Mouse (Mus musculus) ES-E14 (cell line): Measurements from ENCODE around the gene Gsto2. TPM values are rescaled to one million over a fixed set of nuclear protein-coding genes. Genes with fewer than 3 reads are reported as not detected.
A peak's percentile ranks its signal among the peaks of the same experiment; 100 is the strongest.

Experiments used
- DNase-seq: peaks from one replicate; pipeline ENCODE4 v3.0.0-alpha.2; 2013; ENCODE audit warnings: low read depth, low spot score
- H3K27ac ChIP-seq: 2 replicates; pipeline ENCODE4 v1.5.1; 2012; ENCODE audit warnings: low read depth, mild to moderate bottlenecking, low read length, moderate library complexity, mixed read lengths; ENCODE audit not compliant: poor library complexity, insufficient read depth, severe bottlenecking
- H3K36me3 ChIP-seq: 2 replicates; pipeline ENCODE4 v1.6.1; 2012; ENCODE audit warnings: mild to moderate bottlenecking, low read length, moderate library complexity, mixed read lengths; ENCODE audit not compliant: control insufficient read depth, poor library complexity, insufficient read depth, severe bottlenecking
- H3K4me1 ChIP-seq, 2 experiments: fragments of 150-350 bp in 1 of 2; sonication (generic) in 1 of 2; 2 replicates each; pipeline ENCODE4 v1.6.1; 2012; ENCODE audit warnings: low read length in 2 of 2, mild to moderate bottlenecking in 1 of 2, mixed read lengths in 1 of 2; ENCODE audit not compliant: control insufficient read depth in 2 of 2, insufficient read depth in 2 of 2, poor library complexity in 1 of 2
- H3K4me3 ChIP-seq, 2 experiments: fragments of 150-350 bp in 1 of 2; sonication (generic) in 1 of 2; 2 replicates each; pipeline ENCODE4 v1.5.1; 2012; ENCODE audit warnings: low read length in 2 of 2, low read depth in 1 of 2, mild to moderate bottlenecking in 1 of 2, mixed read lengths in 1 of 2; ENCODE audit not compliant: insufficient read depth in 1 of 2, poor library complexity in 1 of 2, severe bottlenecking in 1 of 2
- H3K9ac ChIP-seq: 2 replicates; pipeline ENCODE4 v1.6.1; 2012; ENCODE audit warnings: low read depth, mild to moderate bottlenecking, low read length, mixed read lengths; ENCODE audit not compliant: poor library complexity, insufficient read depth, severe bottlenecking
- H3K9me3 ChIP-seq: fragments of 150-350 bp; sonication (generic); 2 replicates; pipeline ENCODE4 v1.6.1; 2012; ENCODE audit warnings: low read depth, mild to moderate bottlenecking, low read length; ENCODE audit not compliant: control insufficient read depth, insufficient read depth
- CHD2 ChIP-seq: IDR thresholded peaks from 2 replicates; pipeline ENCODE4 v1.6.1; 2014; ENCODE audit warnings: mild to moderate bottlenecking, low read depth, low read length, inconsistent platforms
- HCFC1 ChIP-seq: IDR thresholded peaks from 2 replicates; pipeline ENCODE4 v1.6.1; 2012; ENCODE audit warnings: low read length, inconsistent platforms, borderline replicate concordance; ENCODE audit not compliant: insufficient read depth
- MAFK ChIP-seq: IDR thresholded peaks from 2 replicates; pipeline ENCODE4 v1.6.1; 2014; ENCODE audit warnings: mild to moderate bottlenecking, low read depth, low read length, inconsistent platforms; ENCODE audit not compliant: insufficient read depth
- ZC3H11A ChIP-seq: IDR thresholded peaks from 2 replicates; pipeline ENCODE4 v1.6.1; 2012; ENCODE audit warnings: low read depth, mild to moderate bottlenecking, inconsistent platforms, low read length, borderline replicate concordance
- ZNF384 ChIP-seq: IDR thresholded peaks from 2 replicates; pipeline ENCODE4 v1.6.1; 2012; ENCODE audit warnings: low read depth, low read length, inconsistent platforms
- in situ Hi-C, 2 experiments: fragments of 600-800 bp; cut with MboI; formaldehyde crosslinking; loops; one replicate each; pipeline ENCODE4 v1.15.1; 2025; ENCODE audit warnings: low sequenced_read_pairs in 2 of 2, inconsistent platforms in 1 of 2; ENCODE audit not compliant: unreplicated experiment in 2 of 2
- total RNA-seq: library from RNA; depleted of rRNA; stranded (reverse); fragments of 300-350 nt; gene quantifications from 2 replicates; pipeline ENCODE4 v1.2.3, GENCODE M21; 2012

Gene Gsto2
- total RNA-seq, 1 experiment, result 0.71 TPM

DNA sequence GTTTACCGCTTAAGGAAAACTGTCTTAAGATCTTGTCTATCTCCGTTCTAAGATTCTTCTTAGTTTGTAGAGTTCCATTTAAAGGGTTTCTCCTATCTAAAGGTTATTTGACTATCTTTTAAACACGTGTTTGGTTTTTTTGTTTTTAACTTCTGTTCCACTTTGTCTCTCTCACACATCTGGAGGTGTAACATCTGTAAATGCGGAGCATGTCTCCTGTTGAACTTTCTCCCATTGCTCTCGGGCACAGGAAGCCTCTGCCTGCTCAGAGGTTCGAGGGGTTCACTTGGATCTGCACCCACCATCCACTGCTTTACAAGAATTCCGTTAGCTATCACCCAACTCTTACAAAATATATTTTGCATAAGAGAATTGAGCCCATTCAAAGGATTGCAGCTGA, 16.2 kb downstream of the Gsto2 start:
- H3K27ac ChIP-seq, result no peak overlapping the region
- H3K4me1 ChIP-seq, result no peaks in the 10 kb centered on the region
- H3K36me3 ChIP-seq, result no peaks in the 10 kb centered on the region
- DNase-seq, result no peak
- no peak overlapping the region for H3K4me3 ChIP-seq
- H3K9me3 ChIP-seq, result no peaks in the 10 kb centered on the region
- no peak overlapping the region for H3K9ac ChIP-seq
- in situ Hi-C loops, result loop anchor here in 1 of 2 experiments (5.0 kb wide), 1 partner anchor 46 kb away; no protein-coding TSS in a partner anchor
- TF ChIP-seq CHD2 (no peak), ZC3H11A (no peak), ZNF384 (no peak), HCFC1 (no peak), MAFK (no peak)

DNA sequence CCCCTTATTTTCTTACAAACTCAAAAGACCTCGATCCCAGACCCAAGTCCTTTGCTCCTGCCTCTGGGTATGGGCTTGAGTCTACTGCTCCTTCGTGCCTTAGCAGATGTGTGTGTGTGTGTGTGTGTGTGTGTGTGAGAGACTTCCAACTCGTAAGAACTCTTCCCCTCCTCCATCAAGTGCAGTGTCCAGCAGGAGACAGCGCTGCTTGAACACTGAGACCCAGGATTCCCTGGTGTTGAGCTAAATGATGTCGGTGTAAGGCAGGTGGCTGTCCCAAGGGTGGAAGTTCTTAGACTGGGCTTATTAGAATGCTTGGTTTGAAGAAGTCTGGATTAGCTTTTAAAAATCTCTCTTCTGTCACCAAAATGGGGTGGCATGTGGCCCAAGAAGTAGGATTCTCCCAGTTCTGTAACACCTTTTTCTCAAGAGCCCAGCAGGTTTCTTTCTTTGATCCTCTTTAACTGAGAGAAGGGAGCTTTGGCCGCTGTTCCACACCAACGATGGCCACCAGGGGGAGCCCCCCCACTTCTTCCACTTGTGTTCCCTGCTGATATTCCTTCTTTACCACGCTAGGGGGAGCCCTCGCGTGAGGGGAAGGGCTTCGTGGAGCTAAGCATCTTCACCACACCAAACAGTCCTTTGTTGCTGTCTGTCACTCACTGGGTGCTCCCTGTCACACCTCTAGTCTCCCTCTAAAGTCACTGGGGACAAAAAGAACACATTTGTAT, 17.0 kb downstream of the Gsto2 start:
- Histone ChIP-seq H3K9me3 (no peaks in the 10 kb centered on the region), H3K4me1 (no peaks in the 10 kb centered on the region), H3K9ac (no peak overlapping the region), H3K4me3 (no peak overlapping the region), H3K27ac (no peak overlapping the region), H3K36me3 (no peaks in the 10 kb centered on the region)
- in situ Hi-C loops, result loop anchor here in 1 of 2 experiments (5.0 kb wide), 1 partner anchor 45 kb away; no protein-coding TSS in a partner anchor
- DNase-seq, result peak; percentile 88
- TF ChIP-seq ZC3H11A (peak; percentile 91), MAFK (no peak), ZNF384 (0 out of 2 replicates have a peak, but pooled peaks have one; percentile 28), CHD2 (no peak)

DNA sequence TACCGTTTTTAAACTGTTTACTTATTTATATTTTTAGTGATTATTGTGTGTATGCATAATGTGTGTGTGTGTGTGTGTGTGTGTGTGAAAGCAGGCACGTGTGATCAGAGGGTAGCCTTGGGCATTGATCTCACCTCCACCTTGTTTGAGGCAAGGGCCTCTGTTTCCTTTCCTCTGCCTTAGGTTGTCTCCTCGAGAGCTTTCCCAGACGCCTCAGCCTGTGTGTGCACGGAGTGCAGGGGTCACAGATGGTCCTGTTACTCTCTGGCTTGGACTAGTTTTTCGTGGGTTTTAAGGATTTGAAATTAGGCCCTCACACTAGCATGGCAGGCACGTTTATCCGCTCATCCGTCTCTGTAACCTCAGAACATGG, 17.5 kb downstream of the Gsto2 start:
- no peak for TF ChIP-seq HCFC1
- no peak for TF ChIP-seq ZC3H11A
- TF ChIP-seq MAFK, result no peak
- no peak for TF ChIP-seq CHD2
- no peak for TF ChIP-seq ZNF384
- H3K36me3 ChIP-seq, result no peaks in the 10 kb centered on the region
- no peak for DNase-seq
- H3K9ac ChIP-seq, result no peak overlapping the region
- no peaks in the 10 kb centered on the region for H3K9me3 ChIP-seq
- no peaks in the 10 kb centered on the region for H3K4me1 ChIP-seq
- no peak overlapping the region for H3K27ac ChIP-seq
- in situ Hi-C loops, result loop anchor here in 1 of 2 experiments (5.0 kb wide), 1 partner anchor 44 kb away; no protein-coding TSS in a partner anchor
- H3K4me3 ChIP-seq, result no peak overlapping the region

DNA sequence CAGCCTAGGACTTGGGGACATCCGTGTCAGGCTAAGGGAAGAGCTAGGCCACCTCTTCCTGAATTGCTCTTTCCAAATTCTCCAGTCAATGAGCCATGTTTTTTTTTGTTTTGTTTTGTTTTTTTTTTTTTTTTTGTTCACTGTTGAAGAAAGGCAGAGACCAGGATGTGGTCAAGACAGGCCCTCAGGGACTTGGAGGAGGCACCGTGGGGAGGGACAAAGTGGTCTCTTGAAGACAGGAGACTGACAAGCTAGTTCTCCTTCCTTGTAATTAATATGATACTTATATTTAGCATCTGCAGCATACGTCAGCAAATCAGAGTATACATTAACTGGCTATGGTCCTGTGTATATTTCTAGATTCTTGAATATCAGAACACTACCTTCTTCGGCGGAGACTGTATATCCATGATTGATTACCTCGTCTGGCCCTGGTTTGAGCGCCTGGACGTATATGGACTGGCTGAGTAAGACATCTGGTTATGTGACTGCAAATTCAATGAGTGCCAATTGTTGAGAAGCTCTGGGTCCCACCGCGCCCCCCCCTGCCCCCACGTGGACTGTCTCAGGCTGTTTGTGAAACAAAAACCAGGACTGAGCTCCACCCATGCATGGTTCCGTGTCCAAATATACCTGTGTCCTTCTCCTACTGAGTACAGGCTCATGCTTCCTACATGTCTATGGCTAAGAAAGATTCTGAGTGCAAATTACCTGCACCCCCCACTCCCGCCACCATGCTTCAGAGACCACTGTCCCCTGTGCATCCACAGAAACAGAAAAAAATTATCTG, 19.2 kb downstream of the Gsto2 start:
- no peaks in the 10 kb centered on the region for H3K36me3 ChIP-seq
- no peak overlapping the region for H3K4me3 ChIP-seq

More for the DNA sequence above, 19.2 kb downstream of the Gsto2 start:
- DNase-seq, result no peak
- H3K9me3 ChIP-seq, result no peaks in the 10 kb centered on the region
- in situ Hi-C loops, result loop anchor here in 1 of 2 experiments (5.0 kb wide), 1 partner anchor 43 kb away; no protein-coding TSS in a partner anchor
- no peaks in the 10 kb centered on the region for H3K4me1 ChIP-seq
- H3K9ac ChIP-seq, result no peak overlapping the region
- TF ChIP-seq HCFC1 (no peak), ZC3H11A (no peak), MAFK (no peak), CHD2 (no peak), ZNF384 (no peak)
- no peak overlapping the region for H3K27ac ChIP-seq
